ENCODE assay signal across 10 mouse cellular contexts in genomic region chr10:43977353-43977752, GRCm38 (mm10).
DNase-seq lines count a peak whose midpoint lies in the region; ATAC-seq and TF ChIP-seq lines count a peak whose summit lies in the region.
"Had no signal": no experiment of that assay in that cellular context is flagged by ENCODE, and none has a peak within 500 bp of the region (broad histone marks: within the 10 kb centered on the region; RNA-seq: fewer than 3 reads in every experiment).

No protein-coding gene starts in this region.

- no peak overlapping the region for H3K4me2 ChIP-seq in kidney, embryonic 14.5 days (replicated peaks; ENCODE audit: low read depth, low read length)

- no peak for TF ChIP-seq CTCF in kidney, adult 2 months (conservative IDR thresholded peaks at IDR 0.05; ENCODE audit: insufficient read depth, insufficient read length, low read depth, low read length)

- no peak for TF ChIP-seq POLR2A in kidney, adult 2 months (IDR thresholded peaks at IDR 0.05; ENCODE audit: low read depth, low read length)

- H3K4me3 ChIP-seq in kidney, adult 2 months (ENCODE audit: insufficient read depth, low read depth, low read length), result no peak overlapping the region
- H3K4me3 ChIP-seq in kidney, embryonic 14.5 days (ENCODE audit: low read length), result no peak overlapping the region
- H3K4me3 ChIP-seq: layer of hippocampus, adult 2 months had no signal

- no peaks in the 10 kb centered on the region for H3K36me3 ChIP-seq in kidney, adult 2 months (ENCODE audit: control insufficient read depth, insufficient read depth, low read length)
- no peaks in the 10 kb centered on the region for H3K36me3 ChIP-seq in kidney, embryonic 14.5 days (ENCODE audit: control insufficient read depth, insufficient read depth, low read length)

- WGBS in kidney, adult 2 months, result 35% methylated on average over 3 of the region's 3 CpGs
- WGBS in kidney, embryonic 14.5 days, result 55% methylated on average over 3 of the region's 3 CpGs

- H3K27me3 ChIP-seq in kidney, adult 2 months (replicated peaks; ENCODE audit: control insufficient read depth, insufficient read depth, low read length), result no peaks in the 10 kb centered on the region
- no peaks in the 10 kb centered on the region for H3K27me3 ChIP-seq in kidney, embryonic 14.5 days (ENCODE audit: control insufficient read depth, insufficient read depth, low read length)

- no peak for ATAC-seq in kidney, embryonic 14.5 days (ENCODE audit: low FRiP score, low TSS enrichment)
- ATAC-seq: forebrain, postnatal 0 days had no signal

- no peak overlapping the region for H3K9ac ChIP-seq in kidney, embryonic 14.5 days (ENCODE audit: low read depth, low read length)
- H3K9ac ChIP-seq: forebrain, postnatal 0 days had no signal

- H3K4me1 ChIP-seq in kidney, adult 2 months (ENCODE audit: control insufficient read depth, insufficient read depth, low read length), result no peaks in the 10 kb centered on the region
- H3K4me1 ChIP-seq in kidney, embryonic 14.5 days (ENCODE audit: control insufficient read depth, insufficient read depth, low read length), result no peaks in the 10 kb centered on the region

- peak; percentile 81 for DNase-seq in kidney, adult 2 months
- DNase-seq in fibroblast of lung, adult 2 months (ENCODE audit: low read depth), result peak; percentile 52
- DNase-seq in kidney, postnatal 10 days, result peak; percentile 56
- DNase-seq in yolk sac, embryonic 10.5 days (ENCODE audit: low spot score), result peak; percentile 9
- no peak for DNase-seq in frontal cortex, adult 2 months (ENCODE audit: extremely low spot score in 1 of 2, low spot score in 1 of 2)
- DNase-seq in thymus, postnatal 25 days, result no peak
- DNase-seq: cerebellum, postnatal 25 days; forebrain, postnatal 0 days had no signal

- H3K9me3 ChIP-seq in kidney, embryonic 14.5 days (ENCODE audit: control insufficient read depth, low read length), result no peaks in the 10 kb centered on the region

- H3K27ac ChIP-seq in kidney, adult 2 months (ENCODE audit: insufficient read depth, low read depth, low read length), result no peak overlapping the region
- H3K27ac ChIP-seq in kidney, embryonic 14.5 days (ENCODE audit: low read depth, low read length), result no peak overlapping the region
- H3K27ac ChIP-seq: layer of hippocampus, adult 2 months had no signal

Comparison
In these comparisons a context has a peak if more than half of its experiments do, and no peak if none do; other contexts are left out.
1. DNase-seq: peak in kidney, adult 2 months (single experiment), fibroblast of lung, adult 2 months (single experiment), kidney, postnatal 10 days (single experiment) and yolk sac, embryonic 10.5 days (single experiment); none in frontal cortex, adult 2 months (0 of 2) and thymus, postnatal 25 days (single experiment).